Mouse (Mus musculus) hindbrain, postnatal 0 days (tissue): ENCODE measurements around the gene Acy3. TPM values are rescaled to one million over a fixed set of nuclear protein-coding genes. Genes with fewer than 3 reads are reported as not detected.
"Not testable (repeated sequence)": the region's sequence is repeated elsewhere in the genome, so short reads cannot be mapped to it uniquely, and the experiment has no call there.

Experiments
- ATAC-seq: fragments of 200-750 bp; cut with Nextera tagmentation; 2 replicates; pipeline ENCODE4 v1.8.0; 2017; ENCODE audit warnings: mild to moderate bottlenecking, moderate TSS enrichment, moderate library complexity
- DNase-seq: peaks from one replicate; pipeline ENCODE4 v3.0.0-alpha.2; 2015; ENCODE audit warnings: low spot score
- H3K27ac ChIP-seq: fragments of 300-500 bp; sonication (generic); 2 replicates; pipeline ENCODE4 v1.5.1; 2014; ENCODE audit warnings: mild to moderate bottlenecking
- H3K27me3 ChIP-seq: fragments of 300-500 bp; sonication (generic); 2 replicates; pipeline ENCODE4 v1.6.1; 2014; ENCODE audit warnings: low read length, mixed read lengths; ENCODE audit not compliant: insufficient read depth
- H3K36me3 ChIP-seq: fragments of 300-500 bp; sonication (generic); 2 replicates; pipeline ENCODE4 v1.6.1; 2014; ENCODE audit warnings: low read length, mixed read lengths; ENCODE audit not compliant: insufficient read depth
- H3K4me1 ChIP-seq: fragments of 300-500 bp; sonication (generic); 2 replicates; pipeline ENCODE4 v1.6.1; 2014; ENCODE audit warnings: antibody characterized with exemption, low read length, mixed read lengths; ENCODE audit not compliant: insufficient read depth
- H3K4me2 ChIP-seq: fragments of 300-500 bp; sonication (generic); 2 replicates; pipeline ENCODE4 v1.6.1; 2014; ENCODE audit warnings: low read depth, mild to moderate bottlenecking, low read length, moderate library complexity, mixed read lengths
- H3K4me3 ChIP-seq: fragments of 300-500 bp; sonication (generic); 2 replicates; pipeline ENCODE4 v1.5.1; 2014; ENCODE audit warnings: low read length
- H3K9ac ChIP-seq: fragments of 300-500 bp; sonication (generic); replicated peaks from 2 replicates; pipeline ENCODE4 v1.6.1; 2014; ENCODE audit warnings: mild to moderate bottlenecking, low read length, moderate library complexity, mixed read lengths
- H3K9me3 ChIP-seq: fragments of 300-500 bp; sonication (generic); 2 replicates; pipeline ENCODE4 v1.6.1; 2016; ENCODE audit warnings: low read length, mixed read lengths
- CTCF ChIP-seq: IDR thresholded peaks from 2 replicates; pipeline ENCODE4 v1.5.1; 2016; ENCODE audit warnings: antibody characterized with exemption, control low read depth, low read depth
- WGBS: fragments of 180-500 bp; shearing (Covaris S2); extraction: QIAGEN DNeasy Blood & Tissue Kit; methylation state at CpG from one replicate; pipeline ENCODE4 v1.1.7; 2014; 5-methylcytosine and 5-hydroxymethylcytosine counted together
- polyA plus RNA-seq: library from polyadenylated mRNA; unstranded; fragments of >200 nt; fragmentation: Nextera tagmentation; extraction: Ambion mirVana; gene quantifications from 2 replicates; pipeline ENCODE4 v1.2.1, GENCODE M21; 2015
- total RNA-seq: library from RNA; depleted of rRNA; stranded (reverse); fragments of >200 nt; gene quantifications from 2 replicates; pipeline ENCODE4 v1.2.3, GENCODE M21; 2014; rRNA removed

Acy3 gene
- total and polyA plus RNA-seq, 2 experiments from 2014 or later, result 2.8 to 7.3 TPM

DNA sequence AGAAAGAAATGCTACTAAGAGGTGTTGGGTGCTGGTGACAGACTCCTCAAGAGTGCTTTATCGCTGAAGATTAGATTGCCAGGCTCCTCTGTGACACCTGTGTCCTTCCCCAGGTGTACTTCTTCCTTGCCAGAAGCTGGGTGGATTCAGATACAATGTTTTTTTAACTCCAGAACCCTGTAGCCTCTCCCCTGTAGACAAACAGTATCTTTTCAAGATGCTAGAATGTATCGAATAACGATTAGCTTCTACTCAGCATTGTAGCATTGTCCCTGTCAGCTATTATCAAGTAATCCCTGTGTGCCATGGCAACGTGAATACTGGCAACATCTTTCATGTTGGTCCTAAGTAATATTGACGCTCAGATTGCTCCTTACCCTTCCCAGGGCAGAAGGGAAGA, 47.4 kb downstream of the Acy3 start:
- H3K4me1 ChIP-seq, result 0 out of 2 replicates have a peak, but pooled peaks cover 4% of the 10 kb centered on the region
- ATAC-seq, result no peak
- H3K27ac ChIP-seq, result no peak overlapping the region
- WGBS, result 59% methylated on average over 5 of the region's 5 CpGs
- no peak overlapping the region for H3K9ac ChIP-seq
- no peaks in the 10 kb centered on the region for H3K36me3 ChIP-seq
- no peaks in the 10 kb centered on the region for H3K9me3 ChIP-seq
- no peaks in the 10 kb centered on the region for H3K27me3 ChIP-seq
- no peak for DNase-seq
- no peak overlapping the region for H3K4me3 ChIP-seq
- H3K4me2 ChIP-seq, result no peak overlapping the region
- no peak for TF ChIP-seq CTCF

DNA sequence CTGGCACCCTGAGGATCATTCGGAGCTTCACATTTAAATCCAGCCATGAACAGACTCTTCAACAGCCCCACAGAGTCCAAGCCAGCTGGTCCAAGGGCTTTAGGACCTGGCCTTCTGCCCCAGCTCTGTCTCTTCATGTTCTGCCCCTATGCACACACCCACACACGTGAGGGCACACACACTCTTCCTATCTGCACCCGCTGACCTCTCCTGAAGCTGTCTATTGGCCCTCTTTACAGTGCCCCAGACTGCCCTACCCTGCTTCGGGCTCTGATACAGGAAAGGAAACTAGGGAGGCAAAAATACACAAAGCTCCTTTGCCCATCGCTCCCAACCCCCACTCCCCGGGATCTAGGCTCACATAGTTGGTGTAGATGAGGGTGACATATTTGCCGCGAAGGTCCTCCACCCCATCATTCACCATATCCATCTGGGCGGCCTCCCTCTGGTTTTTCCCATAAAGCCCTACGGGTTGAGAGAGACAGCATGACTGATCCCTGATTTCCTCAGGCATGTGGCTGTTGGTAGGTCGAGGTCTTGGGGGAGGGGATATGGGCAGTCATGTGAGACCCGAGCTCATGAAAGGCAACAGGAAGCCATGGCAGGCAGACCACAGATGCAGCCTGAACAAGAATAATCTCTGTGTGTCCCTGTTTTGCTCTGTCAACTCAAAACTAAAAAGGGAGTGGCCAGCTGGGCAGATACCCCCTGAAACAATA, 50.1 kb downstream of the Acy3 start:
- 0 out of 2 replicates have a peak, but pooled peaks have one; percentile 17 for ATAC-seq
- H3K36me3 ChIP-seq, result no peaks in the 10 kb centered on the region
- DNase-seq, result no peak
- 0 out of 2 replicates have a peak, but pooled peaks cover 4% of the 10 kb centered on the region for H3K4me1 ChIP-seq
- peak overlapping the region; percentile 7; the same call in 1 of the 2 replicates for H3K27ac ChIP-seq
- no peaks in the 10 kb centered on the region for H3K27me3 ChIP-seq
- H3K9me3 ChIP-seq, result no peaks in the 10 kb centered on the region
- WGBS, result 67% methylated on average over 12 of the region's 12 CpGs
- no peak overlapping the region for H3K4me3 ChIP-seq
- H3K4me2 ChIP-seq, result peak overlapping the region; percentile 27; the same call in 1 of the 2 replicates
- no peak for TF ChIP-seq CTCF
- H3K9ac ChIP-seq, result no peak overlapping the region

DNA sequence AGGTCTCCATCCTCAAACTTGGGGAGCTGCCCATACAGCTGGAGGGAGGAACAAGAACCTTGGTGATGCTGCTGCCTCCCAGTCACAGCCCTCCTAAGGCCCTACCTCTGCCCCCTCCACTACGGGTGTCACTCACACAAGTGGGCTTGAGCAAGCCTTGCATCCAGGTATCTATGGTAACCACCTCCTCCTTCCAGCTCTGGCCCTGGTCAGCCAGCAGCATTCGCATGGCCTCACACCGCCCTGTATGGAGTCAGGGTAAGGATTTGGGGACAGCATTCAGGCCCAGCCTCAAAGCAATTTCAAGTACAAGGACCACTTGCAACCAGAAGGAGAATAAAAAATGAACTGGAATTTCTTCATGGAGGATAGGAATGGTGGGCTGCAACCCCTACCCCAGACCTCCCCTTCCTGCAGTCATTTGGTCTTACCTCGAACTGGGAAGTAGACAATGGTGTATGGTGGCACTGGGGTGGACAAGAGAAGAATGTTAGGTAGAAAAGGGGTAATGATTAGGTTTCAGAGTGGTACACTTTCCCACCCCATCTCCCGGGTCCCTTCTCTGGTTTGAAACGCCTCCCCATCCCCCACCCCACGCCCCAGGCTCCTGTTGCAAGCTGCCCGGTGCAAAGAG, 50.9 kb downstream of the Acy3 start:
- WGBS, result 19% methylated on average over 7 of the region's 8 CpGs

DNA sequence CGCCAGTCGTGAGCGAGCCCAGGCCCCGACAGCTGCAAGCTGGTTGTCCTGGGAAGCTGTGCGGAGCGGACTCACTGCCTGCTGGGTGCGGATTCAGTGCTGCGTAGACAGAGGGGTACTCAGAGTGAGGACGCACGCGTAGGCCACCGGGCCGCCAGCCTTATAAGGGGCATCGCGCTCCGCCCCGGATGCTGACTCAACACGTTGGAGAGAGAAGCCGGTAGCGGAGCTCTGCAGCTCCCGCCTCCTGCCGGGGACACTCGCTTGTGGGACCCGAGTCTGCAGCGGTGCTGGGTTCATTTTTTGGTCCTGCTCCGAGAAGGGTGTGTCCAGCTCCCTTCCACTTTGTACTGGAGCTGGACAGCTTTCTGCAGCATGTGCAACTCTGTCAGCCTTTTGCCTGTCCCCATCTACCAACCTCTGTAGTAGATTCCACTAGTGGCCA, 51.4 kb downstream of the Acy3 start, which contains the start of gene Gstp1:
Gstp1 (minus strand) TSS at position 198 of the 445 bp plus-strand sequence.
- Histone ChIP-seq H3K9me3 (no peaks in the 10 kb centered on the region), H3K27me3 (no peaks in the 10 kb centered on the region), H3K4me3 (peak within 1 kb of the TSS; percentile 62), H3K4me2 (peak within 1 kb of the TSS; percentile 71), H3K27ac (peak within 1 kb of the TSS; percentile 70), H3K9ac (peak within 1 kb of the TSS; percentile 69), H3K4me1 (0 out of 2 replicates have a peak, but pooled peaks cover 4% of the 10 kb centered on the region), H3K36me3 (no peaks in the 10 kb centered on the region)
- WGBS, result 0% methylated on average over 26 of the region's 26 CpGs
- peak; percentile 91 for ATAC-seq
- peak; percentile 47 for TF ChIP-seq CTCF
- peak; percentile 90 for DNase-seq

More for the DNA sequence above, 50.9 kb downstream of the Acy3 start:
- H3K36me3 ChIP-seq, H3K27me3 ChIP-seq, H3K4me1 ChIP-seq, H3K9me3 ChIP-seq, DNase-seq: not testable (repeated sequence)
- ATAC-seq, result peak; percentile 65
- peak overlapping the region; percentile 69 for H3K9ac ChIP-seq
- H3K4me2 ChIP-seq, result peak overlapping the region; percentile 71
- peak overlapping the region; percentile 62 for H3K4me3 ChIP-seq
- H3K27ac ChIP-seq, result peak overlapping the region; percentile 70

Other genes starting within 250 kb of the Acy3 start
Only the 30 nearest of the 32 such genes appear.
- gene Kmt5b, start 219.1 kb upstream of the Acy3 start, total RNA-seq, result 43.5 and 54.8 TPM in 2 replicates
- 32.8 and 35.0 TPM in 2 replicates for gene Kmt5b, start 219.1 kb upstream of the Acy3 start, polyA plus RNA-seq
- 57.3 and 68.9 TPM in 2 replicates for gene Chka, start 134.8 kb upstream of the Acy3 start, total RNA-seq
- 53.9 and 57.3 TPM in 2 replicates for gene Chka, start 134.8 kb upstream of the Acy3 start, polyA plus RNA-seq
- 35.4 and 44.0 TPM in 2 replicates for gene Tcirg1, start 79.4 kb upstream of the Acy3 start, total RNA-seq
- 16.8 and 17.3 TPM in 2 replicates for gene Tcirg1, start 79.4 kb upstream of the Acy3 start, polyA plus RNA-seq
- 212 and 221 TPM in 2 replicates for gene Ndufs8, start 73.8 kb upstream of the Acy3 start, total RNA-seq
- gene Ndufs8, start 73.8 kb upstream of the Acy3 start, polyA plus RNA-seq, result 366 and 367 TPM in 2 replicates
- gene Aldh3b1, start 56.8 kb upstream of the Acy3 start, total RNA-seq, result 2.2 and 3.0 TPM in 2 replicates
- 3.5 and 4.3 TPM in 2 replicates for gene Aldh3b1, start 56.8 kb upstream of the Acy3 start, polyA plus RNA-seq
- gene Unc93b1, start 51.4 kb upstream of the Acy3 start, total RNA-seq, result 12.8 and 19.9 TPM in 2 replicates
- 15.3 and 16.3 TPM in 2 replicates for gene Unc93b1, start 51.4 kb upstream of the Acy3 start, polyA plus RNA-seq
- gene Aldh3b3, start 27.9 kb upstream of the Acy3 start, total RNA-seq, result not detected in 2 replicates
- not detected in 2 replicates for gene Aldh3b3, start 27.9 kb upstream of the Acy3 start, polyA plus RNA-seq
- gene Aldh3b2, start 14.2 kb upstream of the Acy3 start, total RNA-seq, result 0.32 and 1.1 TPM in 2 replicates
- 0.95 and 1.4 TPM in 2 replicates for gene Aldh3b2, start 14.2 kb upstream of the Acy3 start, polyA plus RNA-seq
- not detected in 2 replicates for gene Tbx10, start 6.2 kb downstream of the Acy3 start, total RNA-seq
- gene Tbx10, start 6.2 kb downstream of the Acy3 start, polyA plus RNA-seq, result 0.36 and 0.39 TPM in 2 replicates
- gene Nudt8, start 14.0 kb downstream of the Acy3 start, total RNA-seq, result 23.5 and 29.1 TPM in 2 replicates
- 25.9 and 26.0 TPM in 2 replicates for gene Nudt8, start 14.0 kb downstream of the Acy3 start, polyA plus RNA-seq
- 2.5 and 3.5 TPM in 2 replicates for gene Gm49405, start 14.1 kb downstream of the Acy3 start, total RNA-seq
- gene Gm49405, start 14.1 kb downstream of the Acy3 start, polyA plus RNA-seq, result 2.1 and 2.2 TPM in 2 replicates
- gene Doc2g, start 16.7 kb downstream of the Acy3 start, total RNA-seq, result 3.7 and 3.9 TPM in 2 replicates
- 3.5 and 3.7 TPM in 2 replicates for gene Doc2g, start 16.7 kb downstream of the Acy3 start, polyA plus RNA-seq
- gene Ndufv1, start 26.2 kb downstream of the Acy3 start, total RNA-seq, result 160 and 203 TPM in 2 replicates
- gene Ndufv1, start 26.2 kb downstream of the Acy3 start, polyA plus RNA-seq, result 285 and 291 TPM in 2 replicates
- 317 and 335 TPM in 2 replicates for gene Gstp1, start 51.4 kb downstream of the Acy3 start, total RNA-seq
- 575 and 599 TPM in 2 replicates for gene Gstp1, start 51.4 kb downstream of the Acy3 start, polyA plus RNA-seq
- 0.52 TPM in 1 of 2 replicates, not detected in the other for gene Gstp2, start 59.5 kb downstream of the Acy3 start, total RNA-seq
- gene Gstp2, start 59.5 kb downstream of the Acy3 start, polyA plus RNA-seq, result 2.2 and 3.0 TPM in 2 replicates
- not detected in 2 replicates for gene Gstp3, start 73.0 kb downstream of the Acy3 start, total RNA-seq
- gene Gstp3, start 73.0 kb downstream of the Acy3 start, polyA plus RNA-seq, result not detected in 2 replicates
- gene Cabp2, start 95.0 kb downstream of the Acy3 start, total RNA-seq, result not detected in 2 replicates
- not detected in 2 replicates for gene Cabp2, start 95.0 kb downstream of the Acy3 start, polyA plus RNA-seq
- gene Cdk2ap2, start 110.6 kb downstream of the Acy3 start, total RNA-seq, result 49.4 and 57.5 TPM in 2 replicates
- gene Cdk2ap2, start 110.6 kb downstream of the Acy3 start, polyA plus RNA-seq, result 63.9 and 64.6 TPM in 2 replicates
- 134 and 142 TPM in 2 replicates for gene Pitpnm1, start 113.4 kb downstream of the Acy3 start, total RNA-seq
- 88.0 and 91.9 TPM in 2 replicates for gene Pitpnm1, start 113.4 kb downstream of the Acy3 start, polyA plus RNA-seq
- 33.4 and 38.2 TPM in 2 replicates for gene Aip, start 139.3 kb downstream of the Acy3 start, total RNA-seq
- 89.4 and 94.3 TPM in 2 replicates for gene Aip, start 139.3 kb downstream of the Acy3 start, polyA plus RNA-seq
- gene Gpr152, start 153.2 kb downstream of the Acy3 start, total RNA-seq, result 0.37 TPM in 1 of 2 replicates, not detected in the other
- gene Gpr152, start 153.2 kb downstream of the Acy3 start, polyA plus RNA-seq, result 0.05 TPM in 1 of 2 replicates, not detected in the other
- gene Cabp4, start 157.5 kb downstream of the Acy3 start, total RNA-seq, result not detected in 2 replicates
- 0.29 and 0.51 TPM in 2 replicates for gene Cabp4, start 157.5 kb downstream of the Acy3 start, polyA plus RNA-seq
- gene Coro1b, start 162.0 kb downstream of the Acy3 start, total RNA-seq, result 71.5 and 137 TPM in 2 replicates
- gene Coro1b, start 162.0 kb downstream of the Acy3 start, polyA plus RNA-seq, result 90.7 and 114 TPM in 2 replicates
- 1.0 TPM in 1 of 2 replicates, not detected in the other for gene Ptprcap, start 167.0 kb downstream of the Acy3 start, total RNA-seq
- gene Ptprcap, start 167.0 kb downstream of the Acy3 start, polyA plus RNA-seq, result 0.40 and 0.44 TPM in 2 replicates
- gene Rps6kb2, start 176.8 kb downstream of the Acy3 start, total RNA-seq, result 17.6 and 24.7 TPM in 2 replicates
- 49.6 and 56.5 TPM in 2 replicates for gene Rps6kb2, start 176.8 kb downstream of the Acy3 start, polyA plus RNA-seq
- 5.5 and 8.3 TPM in 2 replicates for gene Carns1, start 188.9 kb downstream of the Acy3 start, total RNA-seq
- gene Carns1, start 188.9 kb downstream of the Acy3 start, polyA plus RNA-seq, result 7.1 and 7.5 TPM in 2 replicates
- 2.7 and 3.8 TPM in 2 replicates for gene Tbc1d10c, start 204.7 kb downstream of the Acy3 start, total RNA-seq
- 0.95 and 1.4 TPM in 2 replicates for gene Tbc1d10c, start 204.7 kb downstream of the Acy3 start, polyA plus RNA-seq
- gene Ppp1ca, start 205.5 kb downstream of the Acy3 start, total RNA-seq, result 502 and 597 TPM in 2 replicates
- 564 and 571 TPM in 2 replicates for gene Ppp1ca, start 205.5 kb downstream of the Acy3 start, polyA plus RNA-seq
- 15.8 and 25.8 TPM in 2 replicates for gene Rad9a, start 215.1 kb downstream of the Acy3 start, total RNA-seq
- 13.7 and 14.6 TPM in 2 replicates for gene Rad9a, start 215.1 kb downstream of the Acy3 start, polyA plus RNA-seq
- gene Clcf1, start 227.7 kb downstream of the Acy3 start, total RNA-seq, result 0.42 and 3.8 TPM in 2 replicates
- 0.83 TPM in 2 replicates for gene Clcf1, start 227.7 kb downstream of the Acy3 start, polyA plus RNA-seq